Mouse (Mus musculus): Measurements from ENCODE around the gene Cs. TPM values are rescaled to one million over a fixed set of nuclear protein-coding genes. Genes with fewer than 3 reads are reported as not detected.
A peak's percentile ranks its signal among the peaks of the same experiment; 100 is the strongest.

The Cs gene
- polyA plus RNA-seq, 1 experiment, result 212 TPM

DNA sequence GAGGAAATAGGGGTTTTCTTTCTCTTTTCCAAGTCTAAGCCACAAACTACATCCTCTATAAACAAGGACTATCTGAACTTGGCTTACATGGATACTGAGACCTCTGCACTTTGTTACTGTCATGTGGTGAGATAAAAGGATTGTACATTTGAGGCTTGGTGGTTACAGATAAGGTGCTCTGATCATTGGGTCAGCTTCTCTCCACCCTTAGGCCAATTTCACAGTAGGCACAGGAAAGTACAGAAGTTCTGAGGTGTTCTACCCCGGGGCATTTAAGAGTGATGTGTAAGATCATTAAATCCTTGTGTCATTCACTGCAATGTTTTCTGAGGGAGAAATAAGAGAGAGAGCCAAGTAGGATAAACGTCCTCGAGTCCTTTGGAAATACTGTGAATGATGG, 937 bp upstream of the Cs start:
- H3ac ChIP-seq (ENCODE audit: control insufficient read depth, insufficient read length, low read depth), result peak overlapping the region; percentile 42
- peaks cover 44% of the 10 kb centered on the region for H3K79me2 ChIP-seq (ENCODE audit: control insufficient read depth, insufficient read depth)
- H3K4me3 ChIP-seq (ENCODE audit: insufficient read depth, poor library complexity, severe bottlenecking), result no peak overlapping the region
- peaks cover 29% of the 10 kb centered on the region for H3K36me3 ChIP-seq (ENCODE audit: control insufficient read depth, insufficient read depth)
- peaks cover 40% of the 10 kb centered on the region for H3K79me3 ChIP-seq (ENCODE audit: low read depth)
- TF ChIP-seq USF1 (IDR thresholded peaks at IDR 0.05; ENCODE audit: low read depth), result no peak
- no peak for TF ChIP-seq MAX (IDR thresholded peaks at IDR 0.05)
- TF ChIP-seq MYOD1 (IDR thresholded peaks at IDR 0.05; ENCODE audit: control insufficient read depth, insufficient read length, low read depth), result no peak
- no peak for TF ChIP-seq CTCF (IDR thresholded peaks at IDR 0.05; ENCODE audit: control insufficient read depth, insufficient read depth, insufficient read length)
- no peak for TF ChIP-seq MYOG (IDR thresholded peaks at IDR 0.05; ENCODE audit: control insufficient read depth, extremely low read depth, insufficient read length)
- no peak for TF ChIP-seq FOSL1 (IDR thresholded peaks at IDR 0.05; ENCODE audit: insufficient read depth, low read length, poor library complexity, severe bottlenecking)
- no peak for TF ChIP-seq CEBPB (IDR thresholded peaks at IDR 0.05; ENCODE audit: low read depth)
- no peaks in the 10 kb centered on the region for H3K27me3 ChIP-seq (ENCODE audit: control insufficient read depth, insufficient read depth, insufficient read length)

DNA sequence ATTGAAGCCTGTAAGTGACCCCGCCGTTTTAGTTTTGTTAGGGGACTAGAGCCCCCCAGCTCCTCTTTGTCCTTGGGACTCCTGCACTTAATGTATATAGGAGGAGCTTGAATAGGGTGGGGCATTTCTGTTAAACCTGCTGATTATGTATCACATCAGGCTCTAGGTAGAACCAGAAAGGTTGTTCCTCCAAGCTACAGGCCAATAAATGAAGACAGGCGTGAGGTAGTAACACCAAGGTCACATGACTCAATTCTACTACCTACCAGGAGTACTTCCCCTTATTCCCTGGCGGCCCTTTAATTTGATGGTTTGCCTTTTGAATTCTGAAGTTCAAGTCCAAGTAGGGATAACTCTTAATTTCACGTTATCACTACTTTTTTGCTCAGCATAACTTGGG, 881 bp downstream of the Cs start:
- Histone ChIP-seq H3K36me3 (ENCODE audit: control insufficient read depth, insufficient read depth) (peaks cover 44% of the 10 kb centered on the region), H3K27me3 (ENCODE audit: control insufficient read depth, insufficient read depth, insufficient read length) (no peaks in the 10 kb centered on the region), H3K79me3 (ENCODE audit: low read depth) (peaks cover 59% of the 10 kb centered on the region), H3K4me3 (ENCODE audit: insufficient read depth, poor library complexity, severe bottlenecking) (peak overlapping the region; percentile 92), H3ac (ENCODE audit: control insufficient read depth, insufficient read length, low read depth) (peak overlapping the region; percentile 90), H3K79me2 (ENCODE audit: control insufficient read depth, insufficient read depth) (peaks cover 62% of the 10 kb centered on the region)
- TF ChIP-seq USF1 (IDR thresholded peaks at IDR 0.05; ENCODE audit: low read depth) (peak; percentile 90), MAX (IDR thresholded peaks at IDR 0.05) (no peak)

DNA sequence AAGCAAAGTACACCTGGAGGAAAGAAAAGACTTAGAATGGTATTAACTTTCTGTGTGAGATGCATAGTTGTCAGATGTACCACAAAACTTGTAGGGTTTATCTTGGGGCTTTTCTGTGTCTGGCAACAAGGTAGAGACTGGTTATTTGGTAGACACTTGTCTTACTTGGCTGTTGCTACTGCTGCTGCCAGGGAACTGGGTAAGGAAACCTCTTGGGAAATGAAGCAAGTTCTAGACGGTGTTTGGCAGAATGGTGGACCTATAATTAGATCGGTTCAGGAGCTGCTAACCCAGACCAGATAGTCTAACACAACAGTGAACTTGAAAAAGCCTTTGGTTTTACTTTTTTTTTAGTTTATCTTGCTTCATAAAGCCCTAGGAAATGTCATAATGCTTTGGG, 1.4 kb downstream of the Cs start:
- H3K79me3 ChIP-seq (ENCODE audit: low read depth), result peaks cover 64% of the 10 kb centered on the region
- H3K4me3 ChIP-seq (ENCODE audit: insufficient read depth, poor library complexity, severe bottlenecking), result peak overlapping the region; percentile 92
- no peaks in the 10 kb centered on the region for H3K27me3 ChIP-seq (ENCODE audit: control insufficient read depth, insufficient read depth, insufficient read length)
- H3K36me3 ChIP-seq (ENCODE audit: control insufficient read depth, insufficient read depth), result peaks cover 44% of the 10 kb centered on the region
- peaks cover 68% of the 10 kb centered on the region for H3K79me2 ChIP-seq (ENCODE audit: control insufficient read depth, insufficient read depth)
- TF ChIP-seq MYOG (IDR thresholded peaks at IDR 0.05; ENCODE audit: control insufficient read depth, extremely low read depth, insufficient read length) (no peak), MAX (IDR thresholded peaks at IDR 0.05) (no peak), FOSL1 (IDR thresholded peaks at IDR 0.05; ENCODE audit: insufficient read depth, low read length, poor library complexity, severe bottlenecking) (no peak), USF1 (IDR thresholded peaks at IDR 0.05; ENCODE audit: low read depth) (no peak), CTCF (IDR thresholded peaks at IDR 0.05; ENCODE audit: control insufficient read depth, insufficient read depth, insufficient read length) (no peak), CEBPB (IDR thresholded peaks at IDR 0.05; ENCODE audit: low read depth) (no peak), MYOD1 (IDR thresholded peaks at IDR 0.05; ENCODE audit: control insufficient read depth, insufficient read length, low read depth) (no peak)
- H3ac ChIP-seq (ENCODE audit: control insufficient read depth, insufficient read length, low read depth), result peak overlapping the region; percentile 20

DNA sequence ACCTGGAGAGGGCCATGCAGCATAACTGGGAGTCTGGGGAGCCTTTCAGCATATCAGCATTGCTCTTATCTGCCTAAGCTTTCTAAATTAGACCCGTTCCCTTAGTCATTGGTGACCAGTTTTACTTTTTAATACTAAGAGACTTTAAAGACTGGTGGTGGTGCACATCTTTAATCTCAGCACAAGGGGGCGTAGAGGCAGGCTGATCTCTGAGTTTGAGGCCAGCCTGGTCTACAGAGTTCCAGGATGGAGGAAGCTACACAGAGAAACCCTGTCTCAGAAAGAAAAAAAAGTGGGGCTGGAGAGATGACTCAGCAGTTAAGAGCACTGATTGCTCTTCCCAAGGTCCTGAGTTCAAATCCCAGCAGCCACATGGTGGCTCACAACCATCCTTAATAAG, 2.7 kb downstream of the Cs start:
- Histone ChIP-seq H3ac (ENCODE audit: control insufficient read depth, insufficient read length, low read depth) (no peak overlapping the region), H3K79me3 (ENCODE audit: low read depth) (peaks cover 64% of the 10 kb centered on the region), H3K79me2 (ENCODE audit: control insufficient read depth, insufficient read depth) (peaks cover 78% of the 10 kb centered on the region), H3K4me3 (ENCODE audit: insufficient read depth, poor library complexity, severe bottlenecking) (no peak overlapping the region), H3K27me3 (ENCODE audit: control insufficient read depth, insufficient read depth, insufficient read length) (no peaks in the 10 kb centered on the region), H3K36me3 (ENCODE audit: control insufficient read depth, insufficient read depth) (peaks cover 44% of the 10 kb centered on the region)
- TF ChIP-seq CEBPB (IDR thresholded peaks at IDR 0.05; ENCODE audit: low read depth) (no peak), MYOG (IDR thresholded peaks at IDR 0.05; ENCODE audit: control insufficient read depth, extremely low read depth, insufficient read length) (no peak), MYOD1 (IDR thresholded peaks at IDR 0.05; ENCODE audit: control insufficient read depth, insufficient read length, low read depth) (no peak), MAX (IDR thresholded peaks at IDR 0.05) (no peak), FOSL1 (IDR thresholded peaks at IDR 0.05; ENCODE audit: insufficient read depth, low read length, poor library complexity, severe bottlenecking) (no peak), CTCF (IDR thresholded peaks at IDR 0.05; ENCODE audit: control insufficient read depth, insufficient read depth, insufficient read length) (no peak), USF1 (IDR thresholded peaks at IDR 0.05; ENCODE audit: low read depth) (no peak)

DNA sequence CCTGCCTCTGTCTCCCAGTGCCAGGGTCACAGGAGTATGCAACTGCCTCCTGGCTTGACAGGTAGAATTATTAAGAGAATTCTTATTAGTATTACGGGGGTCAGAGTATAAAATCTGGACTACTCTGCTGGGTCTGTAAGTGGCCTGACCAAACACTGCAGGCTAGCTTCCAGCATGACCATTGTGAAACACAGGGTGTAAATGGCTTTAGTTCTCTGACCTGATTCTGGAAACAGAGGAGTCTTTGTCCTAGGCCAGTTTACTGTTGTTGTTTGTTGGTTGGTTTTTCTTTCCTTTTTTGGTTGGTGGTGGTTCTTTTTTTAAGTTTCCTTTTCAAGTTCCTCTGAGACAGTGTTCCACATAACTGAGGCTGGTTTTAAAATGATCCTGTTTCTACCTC, 5.9 kb downstream of the Cs start:
- TF ChIP-seq MAX (IDR thresholded peaks at IDR 0.05) (no peak), USF1 (IDR thresholded peaks at IDR 0.05; ENCODE audit: low read depth) (no peak), FOSL1 (IDR thresholded peaks at IDR 0.05; ENCODE audit: insufficient read depth, low read length, poor library complexity, severe bottlenecking) (no peak), CTCF (IDR thresholded peaks at IDR 0.05; ENCODE audit: control insufficient read depth, insufficient read depth, insufficient read length) (no peak), CEBPB (IDR thresholded peaks at IDR 0.05; ENCODE audit: low read depth) (no peak), MYOG (IDR thresholded peaks at IDR 0.05; ENCODE audit: control insufficient read depth, extremely low read depth, insufficient read length) (no peak), MYOD1 (IDR thresholded peaks at IDR 0.05; ENCODE audit: control insufficient read depth, insufficient read length, low read depth) (no peak)
- Histone ChIP-seq H3K27me3 (ENCODE audit: control insufficient read depth, insufficient read depth, insufficient read length) (no peaks in the 10 kb centered on the region), H3K79me3 (ENCODE audit: low read depth) (peaks cover 85% of the 10 kb centered on the region), H3K79me2 (ENCODE audit: control insufficient read depth, insufficient read depth) (peaks cover 98% of the 10 kb centered on the region), H3K36me3 (ENCODE audit: control insufficient read depth, insufficient read depth) (peaks cover 59% of the 10 kb centered on the region), H3ac (ENCODE audit: control insufficient read depth, insufficient read length, low read depth) (no peak overlapping the region), H3K4me3 (ENCODE audit: insufficient read depth, poor library complexity, severe bottlenecking) (no peak overlapping the region)

DNA sequence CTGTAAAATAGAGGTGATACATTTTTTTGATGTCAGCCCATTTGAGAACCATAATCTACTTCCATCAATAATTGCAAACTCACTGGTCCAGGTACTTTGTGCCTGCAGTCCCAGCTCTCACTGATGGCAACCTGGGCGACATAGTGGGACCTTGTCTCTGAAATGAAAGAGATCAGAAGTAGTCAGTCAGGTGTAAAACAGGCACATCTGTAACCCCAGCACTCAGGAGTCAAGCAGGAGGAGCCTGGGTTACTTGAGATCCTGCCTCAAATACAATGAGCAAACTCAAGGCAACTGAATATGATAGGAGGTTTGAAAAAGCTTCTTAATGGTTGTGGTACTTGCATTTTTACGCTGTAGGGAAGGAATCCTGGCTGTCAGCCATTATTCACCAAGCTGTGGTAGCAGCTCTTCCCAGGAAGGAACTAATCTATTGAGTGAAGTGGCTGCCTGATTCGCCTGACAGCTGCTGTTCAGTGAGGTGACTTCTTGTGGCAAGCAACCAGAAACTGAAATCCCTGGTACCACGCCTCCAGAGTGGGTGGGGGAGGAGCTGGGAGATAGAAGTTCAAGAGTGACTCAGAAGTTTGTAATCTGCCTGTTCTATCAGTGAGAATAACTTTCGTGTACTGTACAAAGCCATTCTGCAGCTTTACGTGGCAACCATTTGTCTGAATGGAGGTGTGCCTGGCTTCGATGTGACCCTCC, 7.2 kb downstream of the Cs start:
- H3K27me3 ChIP-seq (ENCODE audit: control insufficient read depth, insufficient read depth, insufficient read length), result no peaks in the 10 kb centered on the region
- peaks cover 54% of the 10 kb centered on the region for H3K36me3 ChIP-seq (ENCODE audit: control insufficient read depth, insufficient read depth)
- no peak overlapping the region for H3ac ChIP-seq (ENCODE audit: control insufficient read depth, insufficient read length, low read depth)
- TF ChIP-seq FOSL1 (IDR thresholded peaks at IDR 0.05; ENCODE audit: insufficient read depth, low read length, poor library complexity, severe bottlenecking) (no peak), USF1 (IDR thresholded peaks at IDR 0.05; ENCODE audit: low read depth) (no peak), MAX (IDR thresholded peaks at IDR 0.05) (peak; percentile 76), MYOD1 (IDR thresholded peaks at IDR 0.05; ENCODE audit: control insufficient read depth, insufficient read length, low read depth) (peak; percentile 85)
- H3K79me2 ChIP-seq (ENCODE audit: control insufficient read depth, insufficient read depth), result peaks cover 98% of the 10 kb centered on the region
- peaks cover 85% of the 10 kb centered on the region for H3K79me3 ChIP-seq (ENCODE audit: low read depth)
- no peak overlapping the region for H3K4me3 ChIP-seq (ENCODE audit: insufficient read depth, poor library complexity, severe bottlenecking)
